Mouse (Mus musculus) G1E (cell line): ENCODE data around the gene Uggt2. TPM values are rescaled to one million over a fixed set of nuclear protein-coding genes. Genes with fewer than 3 reads are reported as not detected.

ENCODE experiments used
- ATAC-seq: 2 replicates; pipeline ENCODE4 v1.8.0; 2016; ENCODE audit warnings: mild to moderate bottlenecking; ENCODE audit not compliant: insufficient number of reproducible peaks, poor library complexity, low FRiP score, severe bottlenecking; ENCODE audit errors: extremely low read depth
- DNase-seq: peaks from one replicate; pipeline ENCODE4 v3.0.0; 2012; ENCODE audit warnings: low spot score
- H3K27me3 ChIP-seq: 2 replicates; pipeline ENCODE4 v1.6.1; 2012; ENCODE audit warnings: mild to moderate bottlenecking, low read length, inconsistent platforms; ENCODE audit not compliant: insufficient read depth
- H3K36me3 ChIP-seq: replicated peaks from 2 replicates; pipeline ENCODE3; 2012; ENCODE audit warnings: mild to moderate bottlenecking, inconsistent platforms
- H3K4me1 ChIP-seq: 2 replicates; pipeline ENCODE4 v1.6.1; 2012; ENCODE audit warnings: low read depth, low read length, inconsistent platforms, mixed read lengths; ENCODE audit not compliant: insufficient read depth
- H3K4me3 ChIP-seq: 2 replicates; pipeline ENCODE4 v1.5.1; 2012; ENCODE audit warnings: low read depth, mild to moderate bottlenecking, inconsistent platforms, low read length, moderate library complexity, mixed read lengths
- H3K9me3 ChIP-seq: replicated peaks from 2 replicates; pipeline ENCODE4 v1.6.1; 2012; ENCODE audit warnings: inconsistent platforms
- CTCF ChIP-seq: IDR thresholded peaks from 2 replicates; pipeline ENCODE4 v1.5.1; 2012; ENCODE audit warnings: low read depth, low read length, inconsistent platforms, mixed read lengths
- GATA1 ChIP-seq: IDR thresholded peaks from 2 replicates; pipeline ENCODE4 v1.6.1; 2012; ENCODE audit warnings: borderline replicate concordance, low read length, inconsistent platforms, mixed read lengths
- GATA2 ChIP-seq: IDR thresholded peaks from 2 replicates; pipeline ENCODE4 v1.6.1; 2012; ENCODE audit warnings: low read depth, low read length, inconsistent platforms, borderline replicate concordance
- POLR2AphosphoS5 ChIP-seq: IDR thresholded peaks from 2 replicates; pipeline ENCODE4 v1.6.1; 2012; ENCODE audit warnings: low read depth, low read length, inconsistent platforms; ENCODE audit not compliant: insufficient replicate concordance
- TAL1 ChIP-seq: conservative IDR thresholded peaks from 2 replicates; pipeline ENCODE4 v1.6.1; 2012; ENCODE audit warnings: low read depth, low read length, inconsistent platforms, mixed read lengths
- polyA plus RNA-seq: library from polyadenylated mRNA; stranded (reverse); fragments of >175 nt; gene quantifications from 2 replicates; pipeline ENCODE4 v1.2.3, GENCODE M21; 2012
- total RNA-seq, 2 experiments: library from RNA; stranded (forward) in 1 of 2; stranded (reverse) in 1 of 2; fragments of 200-1000 nt in 1 of 2; fragments of >200 nt in 1 of 2; fragmentation: Nextera tagmentation in 1 of 2; gene quantifications; 2 replicates each; pipeline ENCODE4 v1.2.3; 2014 to 2017

Uggt2 gene
- total RNA-seq (2014; fragmentation: Nextera tagmentation) (3.1 and 7.7 TPM in 2 replicates), total RNA-seq (2017) (0.55 and 0.58 TPM in 2 replicates), polyA plus RNA-seq (0.07 TPM in 1 of 2 replicates, not detected in the other)

- no peaks in the 10 kb centered on the region for H3K27me3 ChIP-seq
- peak within 1 kb of the TSS; percentile 53; the same call in 1 of the 2 replicates for H3K4me3 ChIP-seq
- no peak for TF ChIP-seq GATA1
- TF ChIP-seq POLR2AphosphoS5 = no peak
- no peak for TF ChIP-seq TAL1
- no peak for TF ChIP-seq CTCF
- TF ChIP-seq GATA2 = no peak
- no peaks in the 10 kb centered on the region for H3K36me3 ChIP-seq
- H3K4me1 ChIP-seq = no peaks in the 10 kb centered on the region; the same call in 1 of the 2 replicates
- ATAC-seq = no peak
- peaks cover 17% of the 10 kb centered on the region for H3K9me3 ChIP-seq
- DNase-seq = no peak
Measured at GRCm38 (mm10) chr14:119098851-119099569, at the start of gene Uggt2. TSS of gene Uggt2 (minus strand) at chr14:119099430.

DNA sequence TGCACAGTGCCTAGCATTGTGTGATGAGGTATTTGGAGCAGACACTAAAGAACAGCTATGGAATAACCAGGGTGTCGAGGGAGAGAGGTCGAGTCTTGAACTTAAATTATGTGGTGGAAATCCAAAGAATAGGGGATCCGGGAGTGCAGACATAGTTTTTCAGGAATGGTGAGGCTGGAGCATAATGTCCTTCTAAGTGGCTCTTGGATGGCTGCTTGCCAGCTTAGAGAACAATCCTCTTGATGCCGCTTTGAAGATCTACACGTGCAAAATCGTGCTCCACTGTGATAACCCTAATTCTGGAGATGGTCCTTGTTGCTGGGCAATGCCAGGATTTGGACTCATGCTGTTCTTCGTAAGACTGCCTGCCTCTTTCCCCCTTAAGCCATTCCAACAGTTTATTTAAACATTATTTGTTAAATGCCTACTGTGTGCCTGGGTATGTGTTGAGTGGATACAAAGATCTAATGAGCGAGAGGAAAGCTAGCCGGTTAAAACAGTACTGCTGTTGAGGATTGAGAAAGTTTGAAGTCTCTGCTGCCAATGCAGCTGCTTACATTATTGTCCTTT is 40.2 kb upstream of the Uggt2 start:
- no peak for TF ChIP-seq CTCF
- TF ChIP-seq GATA1 = no peak
- TF ChIP-seq GATA2 = no peak
- TF ChIP-seq TAL1 = no peak
- no peak for TF ChIP-seq POLR2AphosphoS5
- peaks cover 46% of the 10 kb centered on the region for H3K9me3 ChIP-seq
- H3K27me3 ChIP-seq = no peaks in the 10 kb centered on the region; the same call in 1 of the 2 replicates
- H3K4me1 ChIP-seq = no peaks in the 10 kb centered on the region
- no peak for ATAC-seq
- no peaks in the 10 kb centered on the region for H3K36me3 ChIP-seq
- no peak for DNase-seq
- H3K4me3 ChIP-seq = no peak overlapping the region

GRCm38 (mm10) chr14:119138786-119139100 is 39.5 kb upstream of the Uggt2 start:
- ATAC-seq (no peak), DNase-seq (no peak)
- Histone ChIP-seq H3K4me1 (no peaks in the 10 kb centered on the region), H3K4me3 (no peak overlapping the region; the same call in 1 of the 2 replicates), H3K9me3 (peaks cover 50% of the 10 kb centered on the region), H3K36me3 (no peaks in the 10 kb centered on the region), H3K27me3 (no peaks in the 10 kb centered on the region; the same call in 1 of the 2 replicates)
- TF ChIP-seq POLR2AphosphoS5 = no peak
- TF ChIP-seq CTCF = no peak
- no peak for TF ChIP-seq GATA2
- TF ChIP-seq GATA1 = no peak
- TF ChIP-seq TAL1 = no peak

GRCm38 (mm10) chr14:119137906-119138785 is 38.9 kb upstream of the Uggt2 start, which contains the start of gene Hs6st3:
TSS of gene Hs6st3 (plus strand) at chr14:119138341.
- Histone ChIP-seq H3K27me3 (no peaks in the 10 kb centered on the region; the same call in 1 of the 2 replicates), H3K36me3 (no peaks in the 10 kb centered on the region), H3K4me3 (peak within 1 kb of the TSS; percentile 13; the same call in 1 of the 2 replicates), H3K4me1 (no peaks in the 10 kb centered on the region), H3K9me3 (peaks cover 47% of the 10 kb centered on the region)
- TF ChIP-seq GATA1 (no peak), POLR2AphosphoS5 (no peak), GATA2 (no peak), TAL1 (no peak), CTCF (no peak)
- DNase-seq (no peak), ATAC-seq (no peak)

DNA sequence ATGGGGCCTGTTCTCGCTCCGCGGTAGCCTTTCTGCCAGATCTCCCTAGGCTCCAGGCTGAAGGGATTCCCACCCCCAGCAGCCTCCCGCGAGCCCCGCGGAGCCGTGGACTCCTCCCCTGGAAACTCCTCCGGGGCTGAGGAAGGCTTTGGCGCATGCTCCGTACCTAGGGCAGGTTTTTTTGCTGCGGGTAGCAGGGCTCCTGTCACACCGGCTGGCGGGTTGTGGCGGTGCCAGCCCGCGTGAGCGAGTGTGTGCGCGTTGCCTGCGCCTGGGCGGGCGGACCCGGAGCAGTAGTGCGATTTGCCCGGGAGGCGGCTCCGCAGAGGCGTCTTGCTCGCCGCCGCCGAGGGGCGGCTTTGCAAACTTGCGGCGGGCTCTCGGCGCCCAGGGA is 38.3 kb upstream of the Uggt2 start:
- peak overlapping the region; percentile 13; the same call in 1 of the 2 replicates for H3K4me3 ChIP-seq
- H3K27me3 ChIP-seq = no peaks in the 10 kb centered on the region; the same call in 1 of the 2 replicates
- ATAC-seq (no peak), DNase-seq (no peak)
- TF ChIP-seq GATA2 (no peak), TAL1 (no peak), POLR2AphosphoS5 (no peak), CTCF (no peak)
- peaks cover 50% of the 10 kb centered on the region for H3K9me3 ChIP-seq
- no peaks in the 10 kb centered on the region for H3K36me3 ChIP-seq
- H3K4me1 ChIP-seq = no peaks in the 10 kb centered on the region
